Mouse (Mus musculus): ENCODE results near the gene Lman2. TPM values are rescaled to one million over a fixed set of nuclear protein-coding genes. Genes with fewer than 3 reads are reported as not detected.

Gene Lman2
- polyA plus RNA-seq, 1 experiment: 67.3 TPM

DNA sequence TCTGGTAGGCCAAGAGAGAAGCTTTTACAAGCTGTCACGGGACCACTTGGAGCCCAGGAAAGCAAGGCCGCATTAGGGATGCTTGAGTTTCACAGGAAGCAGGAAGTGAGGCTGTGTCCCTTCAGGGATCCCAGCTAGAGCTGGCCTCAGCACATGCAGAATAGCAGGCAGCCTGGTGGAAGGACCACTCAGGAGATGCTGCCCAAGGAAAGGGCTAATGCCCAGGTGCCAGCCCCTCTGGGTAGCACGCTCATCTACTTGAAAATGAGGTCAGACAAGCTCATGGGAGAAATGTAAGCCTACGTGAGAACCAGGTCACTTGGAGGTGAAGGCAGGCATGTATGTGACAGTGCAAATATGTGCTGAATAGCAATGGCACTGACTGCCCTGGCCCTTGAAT lies 35.4 kb downstream of the Lman2 start:
- no peak for DNase-seq (ENCODE audit: low spot score)

DNA sequence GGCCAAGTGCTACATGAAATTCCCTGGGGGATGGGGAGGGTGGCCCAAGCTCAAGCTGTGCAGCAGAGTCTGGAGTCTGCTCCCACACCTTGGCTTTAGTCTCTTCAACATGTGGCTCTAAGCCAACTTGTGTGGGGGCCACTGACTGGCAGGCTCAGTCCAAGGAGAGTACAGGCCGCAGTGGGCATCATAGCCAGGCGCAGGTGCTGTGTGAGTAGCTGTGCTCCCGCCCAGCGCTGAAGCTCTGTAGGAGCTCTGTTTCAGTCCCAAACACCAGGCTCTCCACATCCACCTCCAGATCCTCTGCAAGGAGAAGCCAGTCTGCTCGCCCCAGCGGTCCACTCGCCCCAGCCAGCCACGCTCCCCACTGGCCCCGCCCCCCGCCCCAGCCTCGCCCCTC lies 37.0 kb downstream of the Lman2 start:
- DNase-seq (ENCODE audit: low spot score): no peak

DNA sequence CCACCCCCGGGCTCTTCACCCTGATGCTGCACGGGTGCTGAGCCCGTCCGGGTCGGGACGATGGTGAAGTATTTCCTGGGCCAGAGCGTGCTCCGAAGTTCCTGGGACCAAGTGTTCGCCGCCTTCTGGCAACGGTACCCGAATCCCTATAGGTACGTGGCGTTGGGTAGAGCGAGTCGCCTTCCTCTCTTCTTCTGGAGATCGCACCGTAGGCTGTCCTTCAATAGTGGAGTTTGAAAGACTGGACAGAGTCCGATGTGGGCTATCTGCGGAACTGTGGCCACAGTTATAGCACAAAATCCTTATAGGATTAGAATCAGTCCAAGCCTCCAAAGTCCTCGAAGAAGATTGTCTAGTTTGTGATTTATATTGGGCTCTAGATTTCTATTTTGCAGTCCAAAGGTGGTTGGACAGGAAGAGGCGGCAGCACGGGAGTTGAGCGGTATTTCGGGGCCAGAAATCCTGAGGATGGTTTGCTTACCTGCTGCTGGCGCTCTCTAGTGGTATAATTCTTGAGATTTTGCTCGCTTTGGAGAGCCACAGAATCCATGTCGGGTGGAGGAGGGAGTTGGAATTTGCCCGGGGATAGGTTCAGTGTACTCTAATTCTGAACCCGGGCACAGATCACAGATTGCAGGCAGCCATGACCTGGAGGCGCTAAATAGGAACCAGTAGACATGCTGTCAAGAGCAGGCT lies 40.3 kb downstream of the Lman2 start:
- DNase-seq (ENCODE audit: low spot score): no peak

DNA sequence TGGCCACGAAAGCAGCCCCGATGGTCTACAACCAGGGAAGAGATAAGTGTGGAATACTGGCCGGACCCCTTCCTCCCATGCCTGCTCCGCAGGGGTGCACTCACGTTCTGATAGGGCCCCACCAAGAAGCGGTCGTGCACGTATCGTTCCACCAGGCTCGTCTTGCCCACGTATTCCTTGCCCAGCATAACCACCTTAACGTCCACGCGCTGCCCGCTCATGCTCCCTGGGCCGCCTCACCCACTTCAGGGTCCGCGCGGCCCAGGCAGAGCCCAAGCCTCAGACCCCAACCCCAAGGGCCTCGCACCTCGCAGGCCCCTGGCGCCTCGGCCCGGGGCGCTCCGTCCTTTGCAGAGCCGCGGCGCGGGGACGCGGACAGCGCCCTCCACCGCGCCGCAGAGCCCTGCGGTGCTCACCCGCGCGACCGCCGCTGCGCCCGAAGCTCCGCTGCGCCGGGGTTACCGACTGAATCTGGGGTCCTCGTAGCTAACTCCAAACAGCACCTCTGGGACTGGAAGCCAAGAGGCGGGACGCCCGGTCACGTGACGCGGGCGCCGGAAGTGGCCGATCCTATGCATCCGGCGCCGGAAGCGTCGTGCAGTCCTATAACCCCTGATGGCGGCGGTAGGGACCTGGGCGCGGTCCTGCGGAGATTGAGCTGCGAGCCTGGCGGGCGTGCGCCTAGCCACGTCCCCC lies 41.0 kb downstream of the Lman2 start, which contains the start of gene Rab24:
Gene Rab24 (minus strand): TSS at position 513 of the 696 bp plus-strand sequence.
- peak; percentile 81 for DNase-seq (ENCODE audit: low spot score)

DNA sequence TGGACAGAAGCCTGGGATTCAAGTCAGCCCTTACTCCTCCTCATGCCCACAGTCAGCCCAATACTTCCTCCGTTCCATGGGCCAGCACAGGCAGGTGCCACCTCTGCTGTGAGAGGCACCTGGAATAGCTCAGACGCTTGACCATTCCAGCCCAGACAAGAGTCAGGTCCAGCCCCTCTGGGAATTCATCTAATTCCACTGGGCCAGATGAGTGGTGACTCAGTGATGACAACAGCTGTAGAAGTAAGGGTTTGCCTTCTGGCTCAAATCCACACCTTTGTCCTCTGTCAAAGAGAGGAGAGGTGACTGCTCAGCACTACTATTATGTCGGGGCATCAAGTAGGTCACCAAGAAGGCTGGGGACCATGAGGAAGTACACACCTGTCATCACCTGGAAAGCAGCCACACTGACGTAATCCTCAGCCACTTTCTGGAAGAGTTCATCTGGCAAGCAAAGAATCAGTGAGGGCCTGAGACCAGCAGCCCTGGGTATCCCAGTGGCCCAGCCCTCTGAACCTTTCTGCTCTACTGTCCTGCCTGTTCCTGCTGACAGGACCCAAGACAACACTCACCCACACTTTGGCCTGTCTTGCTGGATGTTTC lies 42.6 kb downstream of the Lman2 start, which contains the start of gene Prelid1:
Gene Prelid1 (plus strand): TSS at position 570 of the 603 bp plus-strand sequence.
- DNase-seq (ENCODE audit: low spot score): no peak

DNA sequence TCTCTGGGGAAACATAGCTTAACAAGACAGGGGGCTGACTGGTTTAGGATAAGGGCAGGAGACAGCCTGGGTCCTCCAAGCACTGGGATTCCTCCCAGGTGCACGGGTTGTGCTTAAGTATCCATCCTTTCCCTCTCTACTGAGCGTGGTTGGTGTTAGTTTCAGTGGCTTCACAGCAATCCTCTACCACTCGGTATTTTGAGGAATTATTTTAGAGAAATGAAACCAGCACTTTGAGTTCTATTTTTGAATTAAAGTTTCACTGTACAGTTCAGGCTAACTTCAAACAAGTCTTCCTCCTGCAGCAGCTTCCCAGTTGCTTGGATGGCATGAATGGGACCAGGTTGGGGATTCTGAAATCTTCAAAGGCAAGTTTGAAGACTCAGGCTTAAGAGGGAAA lies 44.2 kb downstream of the Lman2 start:
- DNase-seq (ENCODE audit: low spot score): no peak

DNA sequence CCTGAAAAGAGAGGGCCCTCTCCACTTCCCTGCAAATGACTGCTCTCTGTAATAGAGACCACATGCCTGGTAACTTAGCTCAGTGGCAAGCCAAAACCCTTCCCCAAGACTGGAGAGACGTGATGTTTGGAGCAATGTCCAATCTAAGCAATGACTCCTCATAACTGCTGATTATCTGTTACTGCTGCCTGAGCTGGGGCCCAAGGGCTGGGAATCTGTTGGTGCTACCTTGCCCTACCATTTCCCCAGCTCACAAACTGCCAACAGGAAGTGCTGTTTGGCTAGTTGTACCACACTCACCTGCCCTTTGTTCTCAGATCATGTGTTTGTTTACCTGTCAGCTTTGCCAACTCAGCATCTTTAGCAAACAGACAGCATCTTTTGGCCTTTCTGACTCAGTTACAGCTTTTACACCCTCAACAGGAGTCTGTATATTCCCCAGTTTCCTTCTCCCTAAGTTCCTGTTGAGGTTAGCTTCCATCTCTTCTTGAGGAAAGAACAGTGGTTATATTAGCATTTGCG lies 47.6 kb downstream of the Lman2 start:
- no peak for DNase-seq (ENCODE audit: low spot score)

DNA sequence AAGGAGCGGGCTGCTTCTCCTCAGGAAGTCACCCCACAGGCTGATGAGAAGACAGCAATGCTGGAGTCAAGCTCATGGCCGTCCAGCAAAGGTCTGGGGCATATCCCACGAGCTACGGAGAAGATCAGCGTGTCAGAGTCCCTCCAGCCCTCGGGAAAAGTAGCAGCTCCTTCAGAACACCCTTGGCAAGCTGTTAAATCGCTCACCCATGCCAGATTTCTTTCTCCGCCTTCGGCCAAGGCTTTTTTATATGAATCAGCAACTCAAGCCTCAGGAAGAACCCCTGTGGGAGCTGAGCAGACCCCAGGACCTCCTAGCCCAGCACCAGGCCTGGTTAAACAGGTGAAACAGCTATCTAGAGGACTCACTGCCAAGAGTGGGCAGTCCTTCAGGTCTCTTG lies 49.5 kb downstream of the Lman2 start:
- DNase-seq (ENCODE audit: low spot score): no peak

DNA sequence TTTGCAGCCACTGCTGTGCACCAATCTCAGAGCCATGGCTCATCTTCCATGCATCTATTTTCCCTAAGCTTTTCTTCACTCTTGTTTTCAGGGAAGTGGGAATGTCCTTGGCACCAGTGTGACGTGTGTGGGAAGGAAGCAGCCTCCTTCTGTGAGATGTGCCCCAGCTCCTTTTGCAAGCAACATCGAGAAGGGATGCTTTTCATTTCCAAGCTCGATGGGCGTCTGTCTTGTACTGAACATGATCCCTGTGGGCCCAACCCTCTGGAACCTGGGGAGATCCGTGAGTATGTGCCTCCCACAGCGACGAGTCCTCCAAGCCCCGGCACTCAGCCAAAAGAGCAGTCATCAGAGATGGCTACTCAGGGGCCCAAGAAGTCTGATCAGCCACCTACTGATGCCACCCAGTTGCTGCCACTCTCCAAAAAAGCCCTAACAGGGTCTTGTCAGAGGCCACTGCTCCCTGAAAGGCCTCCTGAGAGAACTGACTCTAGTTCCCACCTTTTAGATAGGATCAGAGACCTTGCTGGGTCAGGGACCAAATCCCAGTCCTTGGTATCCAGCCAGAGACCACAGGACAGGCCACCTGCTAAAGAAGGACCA lies 50.5 kb downstream of the Lman2 start:
- DNase-seq (ENCODE audit: low spot score): no peak

DNA sequence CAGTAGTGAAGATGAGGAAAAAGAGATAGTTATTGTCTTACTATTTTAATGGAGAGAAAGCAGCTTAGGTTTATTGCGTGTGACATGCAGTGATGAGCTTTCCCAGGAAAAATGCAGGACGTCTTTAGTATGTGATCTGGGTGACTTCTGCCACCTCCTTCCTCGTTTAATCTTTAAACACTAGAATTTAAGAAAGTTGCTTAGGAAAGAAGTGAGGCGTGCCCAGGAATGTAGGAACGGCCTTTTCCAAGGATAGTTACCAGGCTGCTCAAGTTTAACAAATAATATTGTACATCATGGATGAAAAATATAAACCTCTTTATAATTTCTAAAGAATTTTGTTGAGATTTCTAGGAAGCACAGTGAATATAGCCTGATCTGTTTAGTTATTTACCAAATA lies 61.7 kb downstream of the Lman2 start:
- DNase-seq (ENCODE audit: low spot score): no peak

DNA sequence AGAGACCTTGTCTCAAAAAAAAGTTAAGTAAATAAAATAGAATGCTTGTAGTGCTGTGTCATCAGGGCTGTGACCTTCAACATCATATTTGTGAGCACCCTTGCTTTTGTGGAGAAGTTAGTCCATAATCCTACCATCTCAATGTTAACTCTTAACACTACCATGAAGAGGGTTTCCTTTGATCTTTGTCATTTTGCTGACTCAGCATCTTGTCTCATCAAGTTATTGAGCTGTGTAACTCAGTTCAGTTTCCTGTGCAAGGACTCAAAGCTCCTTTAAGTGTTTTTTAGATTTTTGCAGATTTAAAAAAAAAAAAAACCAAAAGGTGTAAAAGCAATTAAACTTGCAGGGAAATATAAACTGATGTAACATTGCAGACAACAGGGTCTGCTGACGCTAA lies 65.8 kb downstream of the Lman2 start:
- no peak for DNase-seq (ENCODE audit: low spot score)

Other genes with a start within 250 kb of the Lman2 start
- not detected in 2 replicates for gene Gm17617, start 229.2 kb downstream of the Lman2 start, polyA plus RNA-seq (2012; rRNA removed)
- 0.15 and 0.66 TPM in 2 replicates for gene Fgfr4, start 210.1 kb downstream of the Lman2 start, polyA plus RNA-seq (2012; rRNA removed)
- gene Nsd1, start 153.0 kb downstream of the Lman2 start, polyA plus RNA-seq (2012; rRNA removed): 25.8 and 32.1 TPM in 2 replicates
- 168 and 176 TPM in 2 replicates for gene Prelid1, start 42.3 kb downstream of the Lman2 start, polyA plus RNA-seq (2012; rRNA removed)
- 100.0 and 134 TPM in 2 replicates for gene Rab24, start 40.8 kb downstream of the Lman2 start, polyA plus RNA-seq (2012; rRNA removed)
- 1.3 and 1.9 TPM in 2 replicates for gene Mxd3, start 33.0 kb downstream of the Lman2 start, polyA plus RNA-seq (2012; rRNA removed)
- 2.0 and 2.7 TPM in 2 replicates for gene Rgs14, start 6.9 kb upstream of the Lman2 start, polyA plus RNA-seq (2012; rRNA removed)
- gene Slc34a1, start 35.4 kb upstream of the Lman2 start, polyA plus RNA-seq (2012; rRNA removed): 0.44 and 0.52 TPM in 2 replicates
- not detected in 2 replicates for gene Pfn3, start 52.4 kb upstream of the Lman2 start, polyA plus RNA-seq (2012; rRNA removed)
- 0.06 and 0.07 TPM in 2 replicates for gene F12, start 64.0 kb upstream of the Lman2 start, polyA plus RNA-seq (2012; rRNA removed)
- 37.4 and 42.4 TPM in 2 replicates for gene Grk6, start 82.3 kb upstream of the Lman2 start, polyA plus RNA-seq (2012; rRNA removed)
- gene Prr7, start 101.5 kb upstream of the Lman2 start, polyA plus RNA-seq (2012; rRNA removed): 3.5 and 3.8 TPM in 2 replicates
- 43.0 and 45.3 TPM in 2 replicates for gene Dbn1, start 125.3 kb upstream of the Lman2 start, polyA plus RNA-seq (2012; rRNA removed)
- gene Pdlim7, start 150.9 kb upstream of the Lman2 start, polyA plus RNA-seq (2012; rRNA removed): 382 and 383 TPM in 2 replicates
- gene Dok3, start 166.5 kb upstream of the Lman2 start, polyA plus RNA-seq (2012; rRNA removed): 5.1 and 6.9 TPM in 2 replicates
- 45.1 and 51.6 TPM in 2 replicates for gene Ddx41, start 173.9 kb upstream of the Lman2 start, polyA plus RNA-seq (2012; rRNA removed)
- gene Fam193b, start 208.3 kb upstream of the Lman2 start, polyA plus RNA-seq (2012; rRNA removed): 86.0 and 97.9 TPM in 2 replicates
- 136 and 157 TPM in 2 replicates for gene Tmed9, start 210.9 kb upstream of the Lman2 start, polyA plus RNA-seq (2012; rRNA removed)
- gene B4galt7, start 237.1 kb upstream of the Lman2 start, polyA plus RNA-seq (2012; rRNA removed): 17.7 and 22.1 TPM in 2 replicates

Measured in urinary bladder, adult 2 months (tissue).